Mouse (Mus musculus) spleen, adult 2 months (tissue): ENCODE measurements around the gene Rab40c.

Experiments used
- CTCF ChIP-seq: fragments of 200-500 bp; IDR thresholded peaks from 2 replicates; pipeline ENCODE4 v1.5.1; 2011; ENCODE audit warnings: mild to moderate bottlenecking, inconsistent platforms; ENCODE audit not compliant: insufficient read depth, insufficient read length, insufficient replicate concordance; ENCODE audit errors: extremely low read depth
- POLR2A ChIP-seq: fragments of 200-500 bp; IDR thresholded peaks from 2 replicates; pipeline ENCODE4 v1.6.1; 2011; ENCODE audit warnings: low read depth, low read length, inconsistent platforms

DNA sequence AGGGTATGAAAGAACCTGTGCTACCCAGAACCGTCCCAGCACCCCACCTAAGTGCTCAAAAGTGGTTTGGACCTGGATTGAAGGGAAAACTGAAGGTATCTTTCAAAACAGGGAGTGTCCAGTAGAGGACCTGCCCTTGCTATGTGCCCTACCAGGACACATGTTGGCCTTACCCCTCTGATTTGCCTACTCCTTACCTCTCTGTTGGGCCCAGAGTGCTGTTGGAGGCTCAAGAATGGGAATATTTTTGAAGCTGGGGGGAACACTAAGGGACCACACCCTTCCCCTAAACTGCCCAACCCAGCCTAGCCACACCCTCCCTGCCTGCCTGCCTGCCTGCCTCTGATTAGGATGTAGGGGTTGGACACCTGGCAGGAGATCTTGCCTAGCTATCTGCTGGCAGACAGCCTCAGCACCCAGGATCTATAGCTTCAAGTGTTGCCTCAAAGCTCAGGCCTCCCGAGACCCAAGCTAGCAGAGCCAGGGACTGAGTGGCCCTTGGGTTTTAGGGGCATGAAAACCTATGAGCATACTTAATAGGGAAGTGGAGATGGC lies 23.1 kb upstream of the Rab40c start:
- no peak for TF ChIP-seq CTCF
- no peak for TF ChIP-seq POLR2A
